Mouse (Mus musculus) erythroblast, adult 5-6 weeks (primary cell): ENCODE data around the gene Pax2. TPM values are rescaled to one million over a fixed set of nuclear protein-coding genes. Genes with fewer than 3 reads are reported as not detected.

Source experiments
- ATAC-seq: replicated peaks from 2 replicates; pipeline ENCODE4 v1.8.0; 2016; ENCODE audit warnings: moderate number of reproducible peaks, mild to moderate bottlenecking, moderate TSS enrichment, inconsistent platforms; ENCODE audit not compliant: poor library complexity, low FRiP score, severe bottlenecking
- total RNA-seq, 2 experiments: library from RNA; stranded (forward) in 1 of 2; stranded (reverse) in 1 of 2; fragments of 150-400 nt in 1 of 2; fragments of 200-764, 138-1000 nt in 1 of 2; gene quantifications; 2 replicates each; pipeline versions ENCODE4 v1.2.3 to v1.2.4; 2015 to 2017; ENCODE audit warnings: low replicate concordance in 2 of 2

Pax2 gene
- total RNA-seq, 2 experiments from 2014 or later: not detected

DNA sequence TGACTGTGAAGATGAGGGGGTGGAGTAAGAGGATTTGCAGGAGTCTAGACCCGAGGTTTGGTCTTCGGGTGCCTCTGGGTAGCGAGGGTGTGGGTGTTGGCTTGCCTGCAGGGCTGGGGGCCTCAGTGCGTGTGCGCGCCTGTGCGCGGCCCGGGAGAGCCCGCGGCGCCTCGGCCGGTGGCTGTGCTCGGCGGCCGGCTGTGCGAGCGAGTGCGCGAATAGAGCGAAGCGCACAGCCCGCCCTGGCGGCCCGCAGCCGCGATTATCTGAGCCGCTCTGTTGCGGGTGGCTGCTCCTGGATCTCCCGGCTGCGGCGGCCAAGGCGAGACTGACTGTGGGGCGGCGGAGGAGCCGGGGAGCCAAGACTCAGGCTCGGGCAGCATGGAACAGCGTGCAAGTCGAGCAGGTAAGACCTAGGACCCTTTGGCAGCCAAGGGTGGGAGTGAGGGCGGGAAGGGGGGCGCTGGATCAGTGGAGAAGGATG is 9.3 kb upstream of the Pax2 start:
- no peak for ATAC-seq

DNA sequence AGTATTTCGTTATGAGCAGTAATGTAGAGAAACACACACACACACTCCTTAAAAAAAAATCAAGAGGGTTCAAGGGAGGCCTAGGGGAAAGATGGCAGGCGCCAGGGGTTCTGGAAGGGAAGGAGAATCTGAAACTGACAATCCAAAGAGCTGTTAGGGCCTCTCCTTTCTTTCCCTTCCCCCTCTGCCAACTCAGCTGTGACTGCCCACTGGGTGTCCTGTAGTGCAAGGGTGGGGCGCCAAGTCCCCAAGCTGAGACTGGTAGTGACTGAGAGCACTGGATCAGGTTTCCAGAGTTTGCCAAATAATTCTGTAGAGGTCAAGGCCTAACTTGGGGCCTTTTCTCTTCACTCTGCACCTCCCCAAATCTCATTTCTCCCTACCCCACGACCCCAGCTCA is 8.4 kb upstream of the Pax2 start:
- no peak for ATAC-seq

DNA sequence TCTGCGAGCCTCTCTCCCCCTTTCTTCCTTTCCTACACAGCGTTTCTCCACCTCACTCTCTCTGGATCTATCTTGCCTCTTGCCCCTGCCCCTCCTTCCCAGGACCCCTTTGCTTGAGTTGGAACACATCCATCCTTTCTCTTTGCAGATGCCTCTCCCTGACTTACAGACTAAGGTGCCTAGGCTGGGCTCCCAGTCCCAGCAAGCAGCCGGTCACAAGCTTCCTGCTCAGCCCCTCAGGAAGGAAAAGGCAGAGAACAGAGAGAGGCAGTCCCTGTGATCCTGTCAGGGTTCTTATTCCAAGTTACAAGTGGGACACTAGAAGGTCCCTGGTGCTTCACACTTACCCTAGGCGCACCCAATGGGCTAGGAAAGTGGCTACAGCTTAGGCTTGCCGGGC is 7.6 kb upstream of the Pax2 start:
- no peak for ATAC-seq

DNA sequence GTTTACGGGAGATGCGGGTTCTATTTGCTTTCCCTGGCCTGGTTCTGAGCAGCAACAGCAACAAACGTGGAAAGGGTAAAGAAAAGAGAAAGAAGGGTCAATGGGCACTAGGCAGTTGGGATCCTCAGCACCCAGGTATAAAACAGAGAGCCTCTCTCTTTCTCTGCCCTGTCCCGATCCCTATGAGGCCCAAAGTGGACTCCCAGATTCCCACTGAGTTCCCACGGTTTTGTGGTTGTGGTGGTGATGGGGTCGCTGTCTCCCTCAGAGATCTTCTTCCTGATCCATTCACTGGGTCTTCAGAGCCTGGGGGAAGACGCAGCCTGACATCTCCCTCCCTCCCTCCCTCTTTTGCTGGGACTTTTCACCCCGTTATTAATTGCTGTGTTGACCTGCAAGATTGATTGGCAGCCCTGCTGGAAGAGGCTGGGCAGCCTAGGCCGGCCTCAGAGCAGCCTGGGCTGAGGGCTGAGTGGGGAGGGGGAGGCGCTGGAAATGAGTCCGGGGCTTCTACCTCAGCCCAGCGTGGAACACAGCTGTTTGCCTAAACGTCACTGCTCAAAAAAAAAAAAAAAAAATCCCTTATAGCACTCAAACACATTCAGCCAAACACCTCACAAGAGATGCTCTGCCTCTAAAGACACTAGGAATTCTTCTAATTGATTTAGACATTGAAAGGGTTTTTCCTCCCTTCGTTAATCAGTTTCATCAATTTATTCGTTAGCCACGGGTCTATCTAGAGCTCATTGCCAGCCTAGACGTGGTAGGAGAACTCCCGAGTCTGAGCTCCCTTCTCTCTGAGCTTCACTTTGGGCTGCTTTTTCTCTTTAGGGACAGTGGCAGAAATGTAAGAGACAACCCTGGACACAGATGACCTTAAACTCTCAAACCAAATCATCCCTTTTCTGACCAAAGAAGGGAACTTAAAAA is 6.5 kb upstream of the Pax2 start:
- ATAC-seq: no peak

DNA sequence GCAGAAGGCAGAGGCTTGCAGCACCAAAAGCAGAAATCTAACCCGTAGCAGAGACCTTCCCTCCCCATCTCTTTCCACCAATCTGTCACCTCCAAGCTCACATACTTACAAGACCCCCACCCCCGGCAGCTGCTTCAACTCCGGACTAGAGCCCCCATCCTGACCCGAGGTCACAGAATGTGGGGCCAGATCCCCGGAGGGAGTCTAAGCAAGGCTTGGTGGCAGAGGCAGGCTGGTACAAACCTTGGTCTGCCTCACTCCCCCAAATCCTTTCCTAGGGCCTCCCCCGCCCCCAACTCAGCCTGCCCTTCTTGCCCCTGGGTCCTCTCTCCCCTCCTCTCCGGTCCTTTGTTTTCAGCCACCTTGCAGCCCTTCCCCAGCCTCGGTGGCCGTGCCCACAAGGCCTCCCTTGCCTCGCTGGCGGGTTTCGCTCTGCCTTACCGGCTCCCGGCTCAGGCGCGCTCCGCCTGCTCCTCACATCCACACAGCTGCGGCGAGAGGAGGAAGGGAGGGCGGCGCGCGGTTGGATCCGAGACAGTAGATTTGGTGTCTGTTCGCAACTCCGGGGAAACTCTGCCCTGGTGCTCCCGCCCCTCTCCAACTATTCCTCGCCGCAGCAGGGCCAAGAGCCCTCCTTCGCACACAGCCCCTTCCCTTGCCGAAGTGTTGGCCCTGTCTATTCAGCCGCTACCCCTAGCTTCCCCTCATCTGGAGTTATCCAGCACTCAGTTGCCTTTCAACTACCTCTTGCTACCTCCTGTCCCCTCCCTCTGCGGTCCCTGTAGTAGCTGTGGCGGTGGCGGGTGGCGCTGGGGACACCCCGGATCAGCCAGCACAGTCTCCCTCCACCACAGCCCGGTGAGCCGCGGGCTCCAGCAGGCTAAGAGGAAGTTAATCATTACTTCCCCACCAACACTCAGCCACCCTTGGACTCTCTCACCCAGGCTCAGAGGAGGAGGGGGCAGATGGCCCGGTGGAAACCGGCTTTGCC is 5.5 kb upstream of the Pax2 start:
- ATAC-seq: no peak

DNA sequence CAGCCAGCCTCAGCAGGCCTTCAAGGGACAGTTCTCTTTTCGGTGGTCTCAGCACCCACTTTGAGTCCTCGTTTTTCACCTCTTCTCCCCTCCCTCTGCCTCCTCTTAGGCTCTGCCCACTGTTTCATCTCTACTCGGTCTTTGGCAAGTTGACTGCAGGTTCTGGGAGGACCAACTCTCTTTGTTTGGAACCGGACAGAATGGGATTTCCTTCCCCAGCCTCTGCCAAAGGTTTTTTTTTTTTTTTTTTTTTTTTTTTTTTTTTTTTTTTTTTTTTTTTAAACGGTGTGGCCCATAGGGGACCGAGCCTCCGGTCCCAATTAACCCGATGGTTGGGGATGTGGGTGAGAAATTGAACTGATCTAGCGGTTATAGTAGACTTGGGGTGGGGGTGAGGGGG is 4.8 kb upstream of the Pax2 start:
- no peak for ATAC-seq

DNA sequence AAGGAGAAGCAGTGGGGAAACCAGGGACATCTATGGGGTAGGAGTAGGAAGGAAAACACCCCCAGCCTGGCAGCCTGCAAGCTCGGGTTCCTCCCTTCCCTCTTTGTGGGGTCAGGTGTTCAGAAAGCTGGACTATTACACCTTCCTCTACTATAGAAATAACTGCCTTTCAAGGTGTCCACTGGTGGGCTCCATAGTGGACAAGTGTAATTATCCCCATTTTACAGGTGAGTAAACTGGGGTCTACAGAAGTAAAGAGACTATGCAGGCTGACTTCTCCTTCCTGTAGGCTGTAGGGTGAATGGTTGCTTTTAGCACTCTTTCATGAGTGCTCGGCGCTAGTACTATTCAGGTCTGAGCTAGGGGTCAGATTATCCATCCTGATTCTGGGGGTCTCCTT is 4.3 kb upstream of the Pax2 start:
- ATAC-seq: no peak

DNA sequence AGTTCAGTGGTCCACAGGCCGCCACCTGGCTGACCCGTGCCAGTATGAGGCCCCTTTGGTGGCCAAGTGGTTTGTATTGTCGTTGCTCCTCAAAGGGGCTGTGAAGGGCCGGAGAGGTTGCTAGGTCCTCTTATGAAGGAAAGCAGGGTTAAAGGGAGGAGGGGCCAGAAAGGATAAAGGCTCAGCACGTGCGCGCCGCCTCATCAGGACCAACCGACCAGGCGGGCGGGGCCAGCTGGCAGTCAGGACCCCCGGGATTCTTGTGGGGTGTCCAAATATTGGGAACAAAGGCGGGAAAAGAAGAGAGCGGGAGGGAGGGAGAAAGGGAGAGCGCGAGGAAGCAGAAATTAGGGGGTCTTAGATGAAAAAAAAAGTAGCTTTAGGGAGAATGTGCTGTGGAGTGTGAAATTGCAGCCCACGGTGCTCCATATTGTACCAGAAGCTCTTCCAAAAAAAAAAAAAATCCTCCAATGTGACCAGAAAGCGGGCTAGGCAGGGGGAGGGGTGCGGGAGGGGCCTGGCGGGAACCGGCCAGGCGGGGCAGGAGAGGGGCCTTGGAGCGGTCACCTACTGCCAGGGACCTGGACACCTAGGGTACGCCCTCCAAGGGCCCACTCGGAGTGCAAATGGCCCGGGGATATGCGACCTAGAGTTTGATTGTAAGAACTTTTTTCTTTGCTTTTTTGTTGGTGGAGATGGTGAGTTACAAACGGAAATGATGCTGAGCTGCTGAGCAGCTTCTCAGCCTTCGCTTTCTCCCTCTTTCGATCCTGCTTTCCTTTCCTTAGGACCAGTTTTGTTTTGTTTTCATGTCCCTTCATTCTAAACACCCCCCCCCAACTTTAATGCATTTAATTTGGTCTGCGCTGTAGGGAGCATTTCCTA is 3.5 kb upstream of the Pax2 start:
- ATAC-seq: no peak

DNA sequence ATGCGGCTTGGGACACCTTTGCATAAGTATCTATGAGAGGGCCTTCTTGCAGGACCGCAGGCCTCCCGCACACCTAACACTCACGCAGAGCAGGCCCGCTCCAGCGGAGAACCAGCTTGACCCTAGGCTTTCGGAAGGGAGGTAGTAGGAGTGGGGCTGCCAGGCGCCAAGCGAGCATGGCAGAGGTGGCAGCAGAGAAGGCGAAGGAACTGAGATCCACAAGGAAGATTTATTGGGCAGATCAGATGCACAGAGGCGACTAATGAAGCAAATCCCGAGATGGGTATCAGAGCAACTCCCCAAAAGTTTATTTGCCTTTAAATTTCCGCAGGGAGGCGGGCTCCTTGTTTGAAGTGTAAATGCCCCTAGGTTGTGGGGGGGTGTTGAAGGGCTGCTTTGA is 2.5 kb upstream of the Pax2 start:
- ATAC-seq: no peak

DNA sequence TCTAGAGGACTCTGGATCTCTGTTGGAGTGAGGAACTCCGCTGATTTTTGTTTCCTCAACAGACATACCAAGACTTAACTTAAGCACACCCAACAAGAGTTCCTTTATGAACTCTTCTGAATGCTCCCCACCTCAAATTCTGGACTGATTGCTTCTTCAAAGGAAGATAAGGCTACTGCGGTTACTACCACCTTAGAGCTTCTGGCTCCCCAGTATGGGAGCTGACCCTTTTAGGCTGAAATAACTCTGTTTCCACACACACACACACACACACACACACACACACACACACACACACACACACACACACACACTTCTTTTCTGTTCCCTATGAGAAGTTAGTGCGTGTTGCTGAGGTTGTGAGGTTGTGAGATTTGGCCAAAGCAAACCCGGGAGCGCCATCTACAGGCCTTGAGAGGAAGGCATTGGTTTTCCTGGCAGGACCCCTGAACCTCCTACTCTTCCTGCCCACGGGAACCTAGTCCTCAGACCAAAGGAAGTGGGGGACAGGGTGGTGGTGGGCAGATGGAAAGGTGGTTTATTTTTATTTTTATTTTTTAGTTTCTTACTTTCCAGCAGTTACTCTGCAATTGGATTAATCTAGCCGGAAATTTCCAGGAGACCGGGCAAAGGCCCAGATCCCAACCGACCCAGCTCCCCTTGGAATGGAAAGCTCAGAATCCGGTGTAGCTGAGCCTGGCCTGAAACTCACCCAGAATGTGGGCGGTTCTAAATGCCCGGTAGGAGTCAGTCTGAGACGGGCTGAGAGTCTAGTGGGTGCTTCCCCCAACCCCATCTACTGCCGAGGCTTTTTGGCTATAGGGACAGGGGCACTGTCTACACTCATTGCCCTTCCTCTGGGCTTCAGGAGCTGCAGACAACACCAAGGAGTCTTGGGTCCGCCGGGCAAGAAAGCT is 1.1 kb upstream of the Pax2 start:
- ATAC-seq: no peak

DNA sequence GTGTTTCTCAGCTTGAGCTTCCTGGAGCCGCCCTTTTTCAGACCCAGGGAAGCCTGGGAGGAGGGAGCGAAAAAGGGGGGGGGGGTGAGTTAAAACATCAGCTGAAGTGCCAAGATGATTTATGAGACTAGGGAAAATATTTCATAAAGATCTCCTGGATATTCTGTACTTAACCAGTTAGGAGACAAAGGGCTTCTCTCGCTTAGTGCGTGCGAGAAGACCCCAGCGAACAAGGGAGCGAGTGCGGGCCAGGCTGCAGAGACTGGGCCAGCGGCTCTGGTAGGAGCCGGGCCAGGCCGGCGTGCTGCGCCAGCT is 510 bp upstream of the Pax2 start:
- ATAC-seq: no peak

DNA sequence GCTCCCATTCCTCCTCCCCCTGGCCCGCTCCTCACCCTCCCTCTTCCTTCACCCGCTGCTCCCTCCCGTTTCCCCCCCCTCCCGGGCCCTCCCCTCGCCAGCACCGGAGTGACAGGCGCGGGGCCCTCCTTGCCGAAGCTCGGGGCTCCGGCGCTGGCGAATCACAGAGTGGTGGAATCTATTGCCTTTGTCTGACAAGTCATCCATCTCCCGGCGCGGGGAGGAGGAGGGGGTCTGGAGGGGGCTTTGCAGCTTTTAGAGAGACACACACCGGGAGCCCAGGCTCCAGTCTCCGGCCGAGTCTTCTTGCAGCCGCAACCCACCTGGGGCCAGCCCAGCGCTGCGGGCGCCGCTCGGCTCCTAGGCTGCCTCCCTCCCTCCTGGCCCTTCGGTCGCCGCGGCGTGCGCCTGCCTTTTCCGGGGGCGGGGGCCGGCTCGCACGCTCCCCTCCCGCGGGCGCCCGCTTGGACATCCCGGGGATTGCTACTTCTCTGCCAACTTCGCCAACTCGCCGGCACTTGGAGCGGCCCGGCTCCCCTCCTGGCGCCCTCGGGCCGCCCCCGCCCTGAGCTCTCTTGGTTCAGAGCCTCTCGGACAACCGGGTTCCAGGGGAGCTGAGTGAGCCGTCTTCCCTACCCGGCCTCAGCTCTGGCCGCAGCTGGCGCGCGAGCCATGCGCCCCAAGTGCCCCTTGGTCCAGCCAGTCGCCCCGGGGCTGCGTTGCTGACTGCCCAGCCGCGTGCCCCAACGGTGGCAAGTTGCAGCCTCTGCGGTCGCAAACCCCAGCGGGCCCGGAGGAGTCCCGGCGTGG is 781 bp downstream of the Pax2 start:
- ATAC-seq: no peak

DNA sequence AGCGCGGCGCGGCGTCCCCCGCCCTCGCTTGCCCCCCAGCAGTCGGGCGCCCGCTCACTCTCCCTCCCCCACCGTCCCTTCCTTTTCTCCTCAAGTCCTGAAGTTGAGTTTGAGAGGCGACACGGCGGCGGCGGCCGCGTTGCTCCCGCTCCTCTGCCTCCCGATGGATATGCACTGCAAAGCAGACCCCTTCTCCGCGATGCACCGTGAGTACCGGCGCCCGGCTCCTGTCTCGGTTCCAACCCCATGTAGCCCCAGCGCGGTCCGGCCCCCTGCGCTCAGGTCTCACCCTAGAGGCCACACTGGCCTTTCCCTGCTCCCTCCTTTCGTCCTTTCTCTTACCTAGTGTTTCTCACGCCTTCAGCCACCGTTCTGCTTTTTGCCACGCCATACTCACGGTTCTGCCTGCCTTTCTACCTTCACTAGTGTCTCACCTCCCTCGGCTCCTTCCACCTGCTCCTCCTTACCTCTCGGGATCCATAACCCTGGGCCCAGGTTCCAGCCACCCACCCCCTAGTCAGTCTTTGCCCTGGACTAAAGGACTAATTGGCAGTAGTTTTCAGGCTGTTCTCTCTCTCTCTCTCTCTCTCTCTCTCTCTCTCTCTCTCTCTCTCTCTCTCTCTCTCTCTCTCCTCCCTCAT is 1.5 kb downstream of the Pax2 start:
- ATAC-seq: no peak

DNA sequence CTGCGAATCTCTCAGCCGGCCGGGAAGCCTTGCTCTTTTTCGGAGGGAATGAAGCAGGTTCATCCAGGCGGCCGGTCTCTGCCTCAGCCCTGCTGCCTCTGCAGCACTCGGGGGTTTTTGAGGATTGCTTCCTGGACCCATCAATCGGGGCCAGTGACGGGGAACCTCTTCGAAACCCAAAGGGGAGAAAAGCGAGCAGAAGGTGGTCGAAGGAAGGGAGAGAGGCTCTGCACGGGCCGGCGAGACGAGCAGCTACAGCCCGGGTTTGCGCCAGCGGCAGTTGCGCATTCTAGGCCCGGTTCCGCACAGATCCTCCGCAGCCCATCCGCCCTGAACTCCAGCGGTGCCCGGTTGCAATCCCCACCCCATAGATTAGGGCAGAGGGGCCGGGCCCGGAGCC is 3.0 kb downstream of the Pax2 start:
- no peak for ATAC-seq

DNA sequence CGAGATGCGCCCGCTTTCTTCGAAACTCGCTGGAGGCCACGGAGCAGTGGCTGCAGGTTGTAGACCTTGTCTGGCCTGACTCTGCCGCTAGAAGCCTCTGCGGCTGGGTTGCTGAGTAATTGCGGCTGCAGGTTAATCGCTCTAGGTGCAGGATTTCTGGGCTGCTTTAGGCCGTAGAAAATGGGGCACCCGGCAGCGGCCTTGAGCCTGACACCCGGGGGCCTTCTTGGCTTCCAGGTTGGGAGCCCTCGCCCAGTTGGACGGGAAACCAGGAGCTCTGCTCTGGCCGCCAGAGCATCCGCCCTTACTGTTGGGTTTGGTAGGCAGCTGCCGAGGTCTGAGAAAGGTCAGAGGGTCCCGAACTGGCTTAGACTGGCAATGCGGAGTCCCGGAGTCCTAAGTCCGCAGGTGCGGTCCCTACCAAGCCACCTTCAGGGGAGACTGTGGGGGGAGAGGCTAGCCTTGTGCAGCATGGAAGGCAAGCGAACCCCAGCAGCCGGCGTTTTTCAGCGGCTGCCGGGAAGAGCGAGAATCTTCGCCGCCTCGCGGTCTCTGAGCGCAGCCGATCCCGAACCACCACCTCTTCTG is 3.8 kb downstream of the Pax2 start:
- ATAC-seq: no peak

DNA sequence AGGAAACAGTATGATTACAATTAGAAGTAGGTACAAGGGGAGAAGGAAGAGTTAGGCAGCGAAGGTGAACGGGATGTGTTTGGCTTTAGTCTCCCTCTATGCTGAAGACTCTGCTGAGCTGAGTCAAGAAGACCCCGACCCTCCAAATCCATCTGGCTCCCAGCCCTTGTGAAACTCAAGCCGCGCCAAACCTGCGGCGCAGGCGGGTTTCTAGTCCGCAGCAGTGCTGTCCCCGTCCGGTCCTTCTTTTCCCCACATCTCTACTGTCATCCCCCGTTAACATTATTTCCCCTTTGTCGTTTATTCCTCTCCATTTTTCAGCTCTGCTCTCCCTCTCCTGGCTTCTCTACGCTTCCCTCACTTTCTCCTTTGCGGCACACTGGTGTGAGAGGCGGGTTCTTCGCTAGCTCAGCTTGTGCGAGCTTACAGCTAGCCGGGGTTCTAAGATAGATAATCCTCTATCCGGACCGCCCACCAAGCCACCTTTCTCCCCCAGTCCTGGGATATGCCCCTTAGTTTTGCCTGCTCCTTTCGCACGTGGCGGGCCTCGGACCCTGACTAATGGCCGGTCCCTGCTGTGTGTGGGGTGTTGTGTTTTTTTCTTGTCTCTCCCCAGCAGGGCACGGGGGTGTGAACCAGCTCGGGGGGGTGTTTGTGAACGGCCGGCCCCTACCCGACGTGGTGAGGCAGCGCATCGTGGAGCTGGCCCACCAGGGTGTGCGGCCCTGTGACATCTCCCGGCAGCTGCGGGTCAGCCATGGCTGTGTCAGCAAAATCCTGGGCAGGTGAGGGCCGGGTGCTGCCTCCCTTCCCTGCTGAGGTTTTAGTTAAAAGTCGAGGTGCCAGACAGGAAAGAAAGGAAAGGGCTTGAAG is 4.7 kb downstream of the Pax2 start:
- ATAC-seq: no peak
